Mouse (Mus musculus): ENCODE measurements around the gene Phf21a.

GRCm38 (mm10) chr2:92253777-92254176 is 160.9 kb downstream of the Phf21a start:
- TF ChIP-seq EP300 (IDR thresholded peaks at IDR 0.05; ENCODE audit: low read depth) (no peak), CTCF (IDR thresholded peaks at IDR 0.05; ENCODE audit: low read depth) (no peak)
